Mouse (Mus musculus): ENCODE results near the gene Lclat1. TPM values are rescaled to one million over a fixed set of nuclear protein-coding genes. Genes with fewer than 3 reads are reported as not detected.

Lclat1 gene
- polyA plus RNA-seq, 1 experiment, result 20.4 TPM

- Histone ChIP-seq H3K36me3 (ENCODE audit: control insufficient read depth, insufficient read depth) (no peaks in the 10 kb centered on the region), H3ac (ENCODE audit: control insufficient read depth, insufficient read length, low read depth) (no peak overlapping the region), H3K79me2 (ENCODE audit: control insufficient read depth, insufficient read depth) (peaks cover 27% of the 10 kb centered on the region), H3K79me3 (ENCODE audit: low read depth) (no peaks in the 10 kb centered on the region), H3K27me3 (ENCODE audit: control insufficient read depth, insufficient read depth, insufficient read length) (no peaks in the 10 kb centered on the region), H3K4me3 (ENCODE audit: insufficient read depth, poor library complexity, severe bottlenecking) (no peak overlapping the region)
- no peak for TF ChIP-seq MYOG (IDR thresholded peaks at IDR 0.05; ENCODE audit: control insufficient read depth, extremely low read depth, insufficient read length)
Observed at GRCm38 (mm10) chr17:73126903-73127302, 19.1 kb downstream of the Lclat1 start.

GRCm38 (mm10) chr17:73136562-73137484 is 29.0 kb downstream of the Lclat1 start:
- Histone ChIP-seq H3K36me3 (ENCODE audit: control insufficient read depth, insufficient read depth) (no peaks in the 10 kb centered on the region), H3K4me3 (ENCODE audit: insufficient read depth, poor library complexity, severe bottlenecking) (no peak overlapping the region), H3K79me3 (ENCODE audit: low read depth) (peaks cover 6% of the 10 kb centered on the region), H3ac (ENCODE audit: control insufficient read depth, insufficient read length, low read depth) (no peak overlapping the region), H3K27me3 (ENCODE audit: control insufficient read depth, insufficient read depth, insufficient read length) (no peaks in the 10 kb centered on the region), H3K79me2 (ENCODE audit: control insufficient read depth, insufficient read depth) (peaks cover 11% of the 10 kb centered on the region)
- TF ChIP-seq MYOG (IDR thresholded peaks at IDR 0.05; ENCODE audit: control insufficient read depth, extremely low read depth, insufficient read length) (no peak), MAX (IDR thresholded peaks at IDR 0.05) (no peak), MYOD1 (IDR thresholded peaks at IDR 0.05; ENCODE audit: control insufficient read depth, insufficient read length, low read depth) (no peak), CEBPB (IDR thresholded peaks at IDR 0.05; ENCODE audit: low read depth) (no peak), CTCF (IDR thresholded peaks at IDR 0.05; ENCODE audit: control insufficient read depth, insufficient read depth, insufficient read length) (no peak), FOSL1 (IDR thresholded peaks at IDR 0.05; ENCODE audit: insufficient read depth, low read length, poor library complexity, severe bottlenecking) (no peak), USF1 (IDR thresholded peaks at IDR 0.05; ENCODE audit: low read depth) (no peak)

GRCm38 (mm10) chr17:73138217-73138616 is 30.4 kb downstream of the Lclat1 start:
- H3K79me3 ChIP-seq (ENCODE audit: low read depth), result peaks cover 5% of the 10 kb centered on the region
- H3K79me2 ChIP-seq (ENCODE audit: control insufficient read depth, insufficient read depth), result peaks cover 11% of the 10 kb centered on the region
- H3K4me3 ChIP-seq (ENCODE audit: insufficient read depth, poor library complexity, severe bottlenecking), result no peak overlapping the region
- H3K36me3 ChIP-seq (ENCODE audit: control insufficient read depth, insufficient read depth), result no peaks in the 10 kb centered on the region
- no peak overlapping the region for H3ac ChIP-seq (ENCODE audit: control insufficient read depth, insufficient read length, low read depth)
- TF ChIP-seq MAX (IDR thresholded peaks at IDR 0.05), result no peak
- TF ChIP-seq MYOD1 (IDR thresholded peaks at IDR 0.05; ENCODE audit: control insufficient read depth, insufficient read length, low read depth), result no peak
- TF ChIP-seq USF1 (IDR thresholded peaks at IDR 0.05; ENCODE audit: low read depth), result no peak
- TF ChIP-seq FOSL1 (IDR thresholded peaks at IDR 0.05; ENCODE audit: insufficient read depth, low read length, poor library complexity, severe bottlenecking), result no peak
- no peak for TF ChIP-seq MYOG (IDR thresholded peaks at IDR 0.05; ENCODE audit: control insufficient read depth, extremely low read depth, insufficient read length)
- TF ChIP-seq CTCF (IDR thresholded peaks at IDR 0.05; ENCODE audit: control insufficient read depth, insufficient read depth, insufficient read length), result no peak
- TF ChIP-seq CEBPB (IDR thresholded peaks at IDR 0.05; ENCODE audit: low read depth), result no peak
- H3K27me3 ChIP-seq (ENCODE audit: control insufficient read depth, insufficient read depth, insufficient read length), result no peaks in the 10 kb centered on the region

GRCm38 (mm10) chr17:73142029-73142428 is 34.2 kb downstream of the Lclat1 start:
- H3K4me3 ChIP-seq (ENCODE audit: insufficient read depth, poor library complexity, severe bottlenecking), result no peak overlapping the region
- no peak overlapping the region for H3ac ChIP-seq (ENCODE audit: control insufficient read depth, insufficient read length, low read depth)
- H3K79me2 ChIP-seq (ENCODE audit: control insufficient read depth, insufficient read depth), result no peaks in the 10 kb centered on the region
- TF ChIP-seq CEBPB (IDR thresholded peaks at IDR 0.05; ENCODE audit: low read depth), result no peak
- TF ChIP-seq MAX (IDR thresholded peaks at IDR 0.05), result no peak
- TF ChIP-seq MYOD1 (IDR thresholded peaks at IDR 0.05; ENCODE audit: control insufficient read depth, insufficient read length, low read depth), result no peak
- no peak for TF ChIP-seq CTCF (IDR thresholded peaks at IDR 0.05; ENCODE audit: control insufficient read depth, insufficient read depth, insufficient read length)
- TF ChIP-seq USF1 (IDR thresholded peaks at IDR 0.05; ENCODE audit: low read depth), result no peak
- no peak for TF ChIP-seq MYOG (IDR thresholded peaks at IDR 0.05; ENCODE audit: control insufficient read depth, extremely low read depth, insufficient read length)
- no peak for TF ChIP-seq FOSL1 (IDR thresholded peaks at IDR 0.05; ENCODE audit: insufficient read depth, low read length, poor library complexity, severe bottlenecking)
- H3K79me3 ChIP-seq (ENCODE audit: low read depth), result peaks cover 2% of the 10 kb centered on the region
- H3K36me3 ChIP-seq (ENCODE audit: control insufficient read depth, insufficient read depth), result no peaks in the 10 kb centered on the region
- H3K27me3 ChIP-seq (ENCODE audit: control insufficient read depth, insufficient read depth, insufficient read length), result no peaks in the 10 kb centered on the region

GRCm38 (mm10) chr17:73142445-73142844 is 34.7 kb downstream of the Lclat1 start:
- H3K4me3 ChIP-seq (ENCODE audit: insufficient read depth, poor library complexity, severe bottlenecking), result no peak overlapping the region
- H3ac ChIP-seq (ENCODE audit: control insufficient read depth, insufficient read length, low read depth), result no peak overlapping the region
- no peak for TF ChIP-seq FOSL1 (IDR thresholded peaks at IDR 0.05; ENCODE audit: insufficient read depth, low read length, poor library complexity, severe bottlenecking)
- H3K79me2 ChIP-seq (ENCODE audit: control insufficient read depth, insufficient read depth), result no peaks in the 10 kb centered on the region
- H3K36me3 ChIP-seq (ENCODE audit: control insufficient read depth, insufficient read depth), result no peaks in the 10 kb centered on the region
- H3K79me3 ChIP-seq (ENCODE audit: low read depth), result peaks cover 2% of the 10 kb centered on the region
- H3K27me3 ChIP-seq (ENCODE audit: control insufficient read depth, insufficient read depth, insufficient read length), result no peaks in the 10 kb centered on the region

GRCm38 (mm10) chr17:73145426-73145825 is 37.6 kb downstream of the Lclat1 start:
- H3K36me3 ChIP-seq (ENCODE audit: control insufficient read depth, insufficient read depth), result no peaks in the 10 kb centered on the region
- no peak overlapping the region for H3ac ChIP-seq (ENCODE audit: control insufficient read depth, insufficient read length, low read depth)
- TF ChIP-seq USF1 (IDR thresholded peaks at IDR 0.05; ENCODE audit: low read depth) (no peak), CTCF (IDR thresholded peaks at IDR 0.05; ENCODE audit: control insufficient read depth, insufficient read depth, insufficient read length) (no peak), CEBPB (IDR thresholded peaks at IDR 0.05; ENCODE audit: low read depth) (no peak), MAX (IDR thresholded peaks at IDR 0.05) (no peak), FOSL1 (IDR thresholded peaks at IDR 0.05; ENCODE audit: insufficient read depth, low read length, poor library complexity, severe bottlenecking) (no peak), MYOD1 (IDR thresholded peaks at IDR 0.05; ENCODE audit: control insufficient read depth, insufficient read length, low read depth) (no peak), MYOG (IDR thresholded peaks at IDR 0.05; ENCODE audit: control insufficient read depth, extremely low read depth, insufficient read length) (no peak)
- H3K79me3 ChIP-seq (ENCODE audit: low read depth), result no peaks in the 10 kb centered on the region
- no peaks in the 10 kb centered on the region for H3K79me2 ChIP-seq (ENCODE audit: control insufficient read depth, insufficient read depth)
- no peak overlapping the region for H3K4me3 ChIP-seq (ENCODE audit: insufficient read depth, poor library complexity, severe bottlenecking)
- no peaks in the 10 kb centered on the region for H3K27me3 ChIP-seq (ENCODE audit: control insufficient read depth, insufficient read depth, insufficient read length)

All from C2C12 (cell line).